Comparison of ENCODE assay signal across 8 mouse cellular contexts in the genomic region with DNA sequence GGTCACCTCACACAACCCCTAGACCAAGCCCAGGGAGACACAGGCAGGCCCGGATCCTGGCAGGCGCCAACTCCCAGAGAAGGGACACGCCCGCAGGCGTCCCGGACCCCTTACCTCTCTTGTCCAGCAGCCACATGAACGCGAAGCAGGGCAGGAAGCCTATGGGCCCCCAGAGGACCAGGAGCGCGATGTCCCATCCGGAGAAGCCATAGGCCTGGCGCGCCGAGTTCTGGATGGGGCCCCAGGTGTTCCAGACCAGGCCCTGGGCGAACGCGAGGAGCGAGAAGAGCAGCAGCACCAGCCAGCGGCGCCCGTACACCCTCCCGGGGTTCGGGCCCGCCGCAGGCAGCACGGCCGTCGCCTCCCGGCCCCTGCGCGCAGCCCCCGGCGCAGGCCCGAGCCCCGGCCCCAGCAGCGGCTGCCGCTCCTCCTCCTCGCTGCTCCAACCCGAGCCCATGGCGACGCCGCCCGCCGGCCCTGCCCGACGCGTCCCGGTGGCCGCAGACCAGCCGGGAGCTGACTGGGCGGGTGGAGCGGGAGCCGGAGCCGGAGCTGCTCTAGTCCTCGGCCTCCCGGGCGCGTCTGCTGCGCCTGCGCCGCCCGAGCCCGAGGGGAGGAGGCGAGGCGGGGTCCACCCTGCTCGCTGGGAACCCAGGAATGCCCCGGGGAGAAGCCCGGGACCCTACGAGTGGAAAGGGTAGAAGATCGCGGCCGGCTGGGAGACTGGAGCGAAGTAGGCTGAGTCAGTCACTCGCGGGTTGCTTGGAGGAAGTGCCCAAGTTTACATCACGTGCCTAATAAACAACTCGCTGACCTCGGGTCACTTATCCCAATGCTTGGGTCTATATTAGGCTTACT. TPM values are rescaled to one million over a fixed set of nuclear protein-coding genes. Genes with fewer than 3 reads are reported as not detected.
DNase-seq lines count a peak whose midpoint lies in the region; ATAC-seq lines count a peak whose summit lies in the region.

TSS of gene Dirc2 (minus strand) at position 572 of the 858 bp plus-strand sequence.

- peaks cover 23% of the 10 kb centered on the region; the same call in 1 of the 2 replicates for H3K4me1 ChIP-seq in intestine, embryonic 15.5 days (replicated peaks)

- peak within 1 kb of the TSS; percentile 91 for H3K4me2 ChIP-seq in intestine, embryonic 15.5 days (replicated peaks)

- peak; percentile 84 for ATAC-seq in intestine, embryonic 15.5 days
- peak; percentile 35; the same call in 1 of the 2 replicates for ATAC-seq in megakaryocyte-erythroid progenitor cell, adult 5-6 weeks (replicated peaks; ENCODE audit: low FRiP score, low TSS enrichment, poor library complexity, severe bottlenecking)

- no peaks in the 10 kb centered on the region for H3K27me3 ChIP-seq in intestine, embryonic 15.5 days (replicated peaks)

- peak; percentile 86 to 95 for DNase-seq in adrenal gland, adult (ENCODE audit: inconsistent age in 2 of 2, low spot score in 1 of 2)
- DNase-seq in embryo, embryonic 11.5 days (ENCODE audit: low read depth, low spot score): peak; percentile 51
- peak; percentile 70 to 83 for DNase-seq in gastrocnemius, postnatal 36 days
- peak; percentile 40 to 68 for DNase-seq in left cerebral cortex, postnatal 14 days (ENCODE audit: low spot score in 2 of 2)
- peak; percentile 64 for DNase-seq in right cerebral cortex, postnatal 14 days
- DNase-seq in urinary bladder, postnatal 36 days (ENCODE audit: low spot score in 2 of 2): peak; percentile 72 to 76

- WGBS in intestine, embryonic 15.5 days: under 1% methylated on average over 63 of the region's 78 CpGs

- intact Hi-C loops in gastrocnemius, postnatal 36 days (cut with DNase I): no loop called here
- intact Hi-C loops in left cerebral cortex, postnatal 14 days (cut with DNase I): no loop called here

- H3K9ac ChIP-seq in intestine, embryonic 15.5 days: peak within 1 kb of the TSS; percentile 86

- no peaks in the 10 kb centered on the region for H3K36me3 ChIP-seq in intestine, embryonic 15.5 days

- H3K4me3 ChIP-seq in intestine, embryonic 15.5 days (replicated peaks): peak within 1 kb of the TSS; percentile 87

- no peaks in the 10 kb centered on the region for H3K9me3 ChIP-seq in intestine, embryonic 15.5 days

- peak within 1 kb of the TSS; percentile 65 for H3K27ac ChIP-seq in intestine, embryonic 15.5 days

RNA-seq across cellular contexts. Expression of gene Dirc2, which starts in this region (rescaled TPM):
- 10 to 100 TPM; 54.7 to 57.4 TPM for total RNA-seq in gastrocnemius, postnatal 36 days (2021)
- 12.0 and 13.2 TPM in 2 replicates for polyA plus RNA-seq in intestine, embryonic 15.5 days (2015; fragmentation: Nextera tagmentation; extraction: Ambion mirVana)
- total RNA-seq in left cerebral cortex, postnatal 14 days (2021): 10 to 100 TPM; 78.9 to 81.1 TPM
- 2.1 and 5.3 TPM in 2 replicates for total RNA-seq in megakaryocyte-erythroid progenitor cell, adult 5-6 weeks (2014; fragmentation: Nextera tagmentation)
- 1.2 and 5.1 TPM in 2 replicates for total RNA-seq in megakaryocyte-erythroid progenitor cell, adult 5-6 weeks (2017)

Comparison
In these comparisons a context has a peak if more than half of its experiments do, and no peak if none do; other contexts are left out.
1. Peak in every context shown above with its lines: DNase-seq, ATAC-seq, H3K4me3 ChIP-seq and H3K27ac ChIP-seq.
2. RNA of gene Dirc2 (total RNA-seq): 78.9 to 81.1 TPM in left cerebral cortex, postnatal 14 days and 54.7 to 57.4 TPM in gastrocnemius, postnatal 36 days; 1.2 to 5.3 TPM in megakaryocyte-erythroid progenitor cell, adult 5-6 weeks; every median in the first group is over 4 times any median in the second.